Mouse (Mus musculus) testis, adult 10 weeks (tissue): ENCODE results near the gene Tmem229a. TPM values are rescaled to one million over a fixed set of nuclear protein-coding genes. Genes with fewer than 3 reads are reported as not detected.

ENCODE experiments used
- polyA plus RNA-seq: library from polyadenylated mRNA; stranded (reverse); fragments of 350-450 nt; fragmentation: Illumina TruSeq; extraction: RNeasy Lipid Tissue Mini Kit (QIAGEN cat#74804); gene quantifications from one replicate; pipeline ENCODE4 v1.2.3, GENCODE M21; 2014; ENCODE audit warnings: low read depth, low replicate concordance

The Tmem229a gene
- polyA plus RNA-seq = 0.04 TPM

DNA sequence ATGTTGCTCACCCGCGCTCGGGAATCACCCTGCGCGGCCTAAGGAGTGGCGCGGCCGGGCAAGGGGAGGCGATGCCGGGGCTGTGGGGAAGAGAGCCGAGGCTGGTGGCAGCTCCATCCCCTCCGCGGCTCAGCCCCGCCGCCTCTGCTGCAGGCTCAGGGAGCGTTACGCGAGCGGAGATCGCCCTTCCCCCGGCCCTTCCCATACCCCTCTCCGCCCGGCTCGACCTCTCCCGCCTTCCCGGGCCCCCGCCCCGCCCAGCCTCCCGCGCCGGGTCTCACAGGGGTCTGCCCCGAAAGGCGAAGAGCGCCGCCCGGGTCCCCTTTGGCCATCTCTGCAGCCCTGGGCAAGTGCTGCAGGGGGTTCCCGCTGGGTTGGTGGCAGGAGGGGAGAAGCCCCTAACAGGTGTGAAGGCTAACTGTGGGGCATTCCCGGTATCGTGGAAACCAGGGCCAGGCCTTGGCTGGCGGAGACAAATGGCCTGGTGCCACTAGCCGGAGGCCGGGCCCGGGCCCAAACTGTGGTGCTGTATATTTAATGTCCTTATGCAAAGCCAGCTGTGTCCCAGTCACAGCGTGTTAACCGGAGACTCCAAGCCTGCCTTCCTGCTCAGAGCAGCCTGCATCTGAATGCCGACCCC, at the start of gene Tmem229a:
Gene Tmem229a, minus strand, starts transcription at position 352 of the 640 bp plus-strand sequence.

Other genes with a start within 250 kb of the Tmem229a start
- gene Hyal6, start 223.1 kb downstream of the Tmem229a start, polyA plus RNA-seq = 189 TPM
- gene Hyal4, start 208.0 kb downstream of the Tmem229a start, polyA plus RNA-seq = 1.3 TPM
- gene Spam1, start 165.1 kb downstream of the Tmem229a start, polyA plus RNA-seq = 265 TPM
- 428 TPM for gene Hyal5, start 98.3 kb downstream of the Tmem229a start, polyA plus RNA-seq